Comparison of ENCODE assay signal across 8 mouse cellular contexts in the genomic region with DNA sequence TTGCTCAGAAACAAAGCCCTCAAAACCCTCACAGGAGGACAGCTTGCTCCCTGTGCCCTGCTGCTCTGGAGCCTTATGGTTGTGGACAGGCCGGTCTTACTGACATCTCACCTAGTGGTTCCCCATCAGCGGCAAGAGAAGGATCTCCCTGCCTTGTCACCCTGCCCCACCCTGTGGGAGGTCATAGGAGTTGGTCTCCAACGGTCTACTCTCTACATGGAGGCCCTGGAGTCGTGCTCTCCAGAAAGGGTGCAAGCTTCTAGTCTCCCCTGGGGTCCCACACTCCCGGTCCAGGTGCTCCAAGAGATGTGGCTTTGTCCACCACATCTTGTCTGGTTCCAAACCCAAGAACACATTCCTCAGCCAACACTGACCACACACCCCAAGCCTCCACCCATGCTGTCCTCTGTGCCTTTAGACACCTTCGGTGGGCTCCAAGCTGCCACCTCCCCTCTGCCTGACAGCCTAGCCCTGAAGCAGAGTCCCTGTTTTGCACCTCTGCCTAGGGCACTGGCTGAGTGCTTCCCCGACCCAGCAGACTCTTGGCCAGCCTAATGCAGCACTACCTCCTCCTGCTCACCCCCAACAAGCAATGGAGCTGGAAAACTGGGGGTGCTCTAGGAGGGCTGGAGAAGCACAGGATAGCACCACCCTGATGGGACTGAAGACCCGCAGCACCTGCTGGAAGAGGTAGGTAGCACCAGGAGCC. TPM values are rescaled to one million over a fixed set of nuclear protein-coding genes. Genes with fewer than 3 reads are reported as not detected.
DNase-seq lines count a peak whose midpoint lies in the region; ATAC-seq and TF ChIP-seq lines count a peak whose summit lies in the region.

No protein-coding gene starts in this region.

- H3K27me3 ChIP-seq in heart, embryonic 12.5 days (replicated peaks) = peaks cover 17% of the 10 kb centered on the region
- H3K27me3 ChIP-seq in MEL (ENCODE audit: control insufficient read depth in 1 of 2, insufficient read depth in 2 of 2, low read length in 2 of 2) = no peaks in the 10 kb centered on the region
- peaks cover 7% of the 10 kb centered on the region; the same call in 1 of the 2 replicates for H3K27me3 ChIP-seq in hindbrain, embryonic 11.5 days (ENCODE audit: control insufficient read depth, insufficient read depth, low read length)
- no peaks in the 10 kb centered on the region for H3K27me3 ChIP-seq in midbrain, embryonic 14.5 days (ENCODE audit: control insufficient read depth, insufficient read depth, low read length)

- TF ChIP-seq POLR2A in MEL (IDR thresholded peaks at IDR 0.05; ENCODE audit: control insufficient read depth in 1 of 2, insufficient read depth in 1 of 2, low read depth in 1 of 2, low read length in 2 of 2, poor library complexity in 1 of 2) = no peak

- DNase-seq in heart, adult 9 months (ENCODE audit: low spot score in 2 of 2) = no peak
- DNase-seq in MEL (ENCODE audit: low read depth, low spot score) = peak; percentile 49
- no peak for DNase-seq in hindbrain, embryonic 11.5 days (ENCODE audit: low spot score)
- DNase-seq in midbrain, embryonic 14.5 days = no peak
- no peak for DNase-seq in T-cell, adult 2 months (ENCODE audit: low spot score)
- DNase-seq in right cerebral cortex, postnatal 4 days = no peak
- no peak for DNase-seq in left cerebral cortex, adult 18-20 months (ENCODE audit: low spot score in 2 of 2)

- peaks cover 15% of the 10 kb centered on the region for H3K36me3 ChIP-seq in heart, embryonic 12.5 days
- peaks cover 0 to 9% of the 10 kb centered on the region in 2 experiments; a peak in 1 of 4 replicates for H3K36me3 ChIP-seq in MEL (ENCODE audit: control insufficient read depth in 1 of 2, insufficient read depth in 2 of 2, low read length in 2 of 2)
- H3K36me3 ChIP-seq in hindbrain, embryonic 11.5 days (ENCODE audit: control insufficient read depth, insufficient read depth, low read length) = no peaks in the 10 kb centered on the region
- H3K36me3 ChIP-seq in midbrain, embryonic 14.5 days (ENCODE audit: control insufficient read depth, insufficient read depth, low read length) = peaks cover 16% of the 10 kb centered on the region

- peak overlapping the region; percentile 96 for H3K4me2 ChIP-seq in heart, embryonic 12.5 days
- H3K4me2 ChIP-seq in hindbrain, embryonic 11.5 days (replicated peaks; ENCODE audit: low read depth, low read length) = peak overlapping the region; percentile 85
- H3K4me2 ChIP-seq in midbrain, embryonic 14.5 days (ENCODE audit: low read length) = peak overlapping the region; percentile 76

- no peak for TF ChIP-seq RAD21 in MEL (IDR thresholded peaks at IDR 0.05; ENCODE audit: low read depth, low read length)

- no peak overlapping the region for H3K27ac ChIP-seq in heart, embryonic 12.5 days (ENCODE audit: poor library complexity, severe bottlenecking)
- H3K27ac ChIP-seq in MEL (ENCODE audit: control insufficient read depth, low read depth, low read length) = no peak overlapping the region
- H3K27ac ChIP-seq in hindbrain, embryonic 11.5 days (ENCODE audit: low read depth, low read length) = peak overlapping the region; percentile 79; the same call in 1 of the 2 replicates
- H3K27ac ChIP-seq in midbrain, embryonic 14.5 days (replicated peaks; ENCODE audit: low read depth, low read length) = peak overlapping the region; percentile 87

- H3K79me2 ChIP-seq in MEL (ENCODE audit: control insufficient read depth, insufficient read depth, low read length, poor library complexity) = peaks cover 16% of the 10 kb centered on the region

- TF ChIP-seq CTCF in MEL (IDR thresholded peaks at IDR 0.05 in 2 of 3, conservative IDR thresholded peaks at IDR 0.05 in 1 of 3; ENCODE audit: control insufficient read depth in 1 of 3, insufficient read depth in 1 of 3, low read depth in 2 of 3, low read length in 3 of 3, poor library complexity in 1 of 3, severe bottlenecking in 1 of 3) = no peak

- H3K9me3 ChIP-seq in heart, embryonic 12.5 days (replicated peaks) = no peaks in the 10 kb centered on the region
- H3K9me3 ChIP-seq in MEL (replicated peaks; ENCODE audit: insufficient read depth, low read length) = no peaks in the 10 kb centered on the region
- H3K9me3 ChIP-seq in hindbrain, embryonic 11.5 days (ENCODE audit: control insufficient read depth, low read length) = no peaks in the 10 kb centered on the region
- H3K9me3 ChIP-seq in midbrain, embryonic 14.5 days (ENCODE audit: control insufficient read depth, low read length) = no peaks in the 10 kb centered on the region

- WGBS in heart, embryonic 12.5 days = 50% methylated on average over 8 of the region's 8 CpGs
- 45% methylated on average over 8 of the region's 8 CpGs for WGBS in hindbrain, embryonic 11.5 days
- WGBS in midbrain, embryonic 14.5 days = 32% methylated on average over 8 of the region's 8 CpGs

- ATAC-seq in heart, embryonic 12.5 days (ENCODE audit: insufficient number of reproducible peaks, low FRiP score) = peak; percentile 1; the same call in 1 of the 2 replicates
- ATAC-seq in hindbrain, embryonic 11.5 days (ENCODE audit: low FRiP score) = no peak; the same call in none of the 2 replicates
- ATAC-seq in midbrain, embryonic 14.5 days (ENCODE audit: low FRiP score, low TSS enrichment) = no peak

- no peak for TF ChIP-seq EP300 in MEL (IDR thresholded peaks at IDR 0.05; ENCODE audit: low read depth in 1 of 2, low read length in 2 of 2)

- H3K9ac ChIP-seq in heart, embryonic 12.5 days = peak overlapping the region; percentile 98
- H3K9ac ChIP-seq in MEL (ENCODE audit: control insufficient read depth, low read depth, low read length, poor library complexity, severe bottlenecking) = peak overlapping the region; percentile 17; the same call in 1 of the 2 replicates
- peak overlapping the region; percentile 99 for H3K9ac ChIP-seq in hindbrain, embryonic 11.5 days (ENCODE audit: low read depth, low read length)
- H3K9ac ChIP-seq in midbrain, embryonic 14.5 days (replicated peaks; ENCODE audit: low read length) = peak overlapping the region; percentile 99

- H3K4me1 ChIP-seq in heart, embryonic 12.5 days (replicated peaks) = peaks cover 41% of the 10 kb centered on the region
- H3K4me1 ChIP-seq in MEL (ENCODE audit: control insufficient read depth in 1 of 2, insufficient read depth in 2 of 2, low read length in 2 of 2) = peaks cover 0 to 34% of the 10 kb centered on the region in 2 experiments
- peaks cover 8% of the 10 kb centered on the region for H3K4me1 ChIP-seq in hindbrain, embryonic 11.5 days (replicated peaks; ENCODE audit: control insufficient read depth, insufficient read depth, low read length)
- peaks cover 55% of the 10 kb centered on the region for H3K4me1 ChIP-seq in midbrain, embryonic 14.5 days (ENCODE audit: control insufficient read depth, insufficient read depth, low read length)

- peak overlapping the region; percentile 99 for H3K4me3 ChIP-seq in heart, embryonic 12.5 days
- H3K4me3 ChIP-seq in MEL (ENCODE audit: control insufficient read depth in 1 of 2, insufficient read depth in 1 of 2, low read depth in 2 of 2, low read length in 2 of 2) = peak overlapping the region; percentile 73 to 97
- H3K4me3 ChIP-seq in hindbrain, embryonic 11.5 days (ENCODE audit: low read depth, low read length) = peak overlapping the region; percentile 99
- H3K4me3 ChIP-seq in midbrain, embryonic 14.5 days (replicated peaks; ENCODE audit: low read depth, low read length) = peak overlapping the region; percentile 100

TF ChIP-seq in MEL, 35 proteins besides CTCF, POLR2A, EP300 and RAD21:
- TF ChIP-seq MAZ (IDR thresholded peaks at IDR 0.05; ENCODE audit: low read depth, low read length) = 0 out of 2 replicates have a peak, but pooled peaks have one; percentile 36
- TF ChIP-seq MXI1 (IDR thresholded peaks at IDR 0.05; ENCODE audit: low read depth, low read length) = peak; percentile 27; the same call in 1 of the 2 replicates
- no peak for TF ChIP-seq E2F4 (IDR thresholded peaks at IDR 0.05; ENCODE audit: borderline replicate concordance, low read depth, low read length)
- TF ChIP-seq SIN3A (IDR thresholded peaks at IDR 0.05; ENCODE audit: low read length) = no peak
- no peak for TF ChIP-seq MYC (IDR thresholded peaks at IDR 0.05; ENCODE audit: low read depth, low read length)
TF ChIP-seq in MEL: peak in this region for 2.

RNA-seq across cellular contexts. Expression of gene Plxna1, which starts 1.6 kb away (rescaled TPM):
- 13.4 and 17.3 TPM in 2 replicates for polyA plus RNA-seq in heart, embryonic 12.5 days (2016; fragmentation: Nextera tagmentation; extraction: Ambion mirVana)
- total RNA-seq in MEL (2012; rRNA removed) = 6.7 and 7.2 TPM in 2 replicates
- polyA plus RNA-seq in MEL (2012; ENCODE audit: insufficient read depth in 1 of 2, insufficient read length in 2 of 2, low read depth in 1 of 2, low replicate concordance in 2 of 2, missing spikeins in 1 of 2) = 10 to 100 TPM in 1 of 2 experiments, not detected in 1; 25.8 TPM
- polyA plus RNA-seq in hindbrain, embryonic 11.5 days (2014; fragmentation: Nextera tagmentation; extraction: Ambion mirVana) = 28.7 and 35.6 TPM in 2 replicates
- polyA plus RNA-seq in midbrain, embryonic 14.5 days (2014; fragmentation: Nextera tagmentation; extraction: Ambion mirVana) = 62.6 and 76.4 TPM in 2 replicates
- 10 to 100 TPM; 56.4 to 66.9 TPM for total RNA-seq in left cerebral cortex, adult 18-20 months (2021)

Comparison
In these comparisons a context has a peak if more than half of its experiments do, and no peak if none do; other contexts are left out.
1. H3K27ac ChIP-seq: peak in hindbrain, embryonic 11.5 days (single experiment) and midbrain, embryonic 14.5 days (single experiment); none in heart, embryonic 12.5 days (single experiment) and MEL (single experiment).
2. H3K9ac ChIP-seq: peak in every context shown above with its lines; median percentile 99 in hindbrain, embryonic 11.5 days; 99 in midbrain, embryonic 14.5 days; 98 in heart, embryonic 12.5 days; 17 in MEL.
3. Peak in every context shown above with its lines, with median percentiles within 50 percentile points of each other: H3K4me2 ChIP-seq and H3K4me3 ChIP-seq.